Mouse (Mus musculus) liver, embryonic 13.5 days (tissue): ENCODE measurements around the gene Prdm5. TPM values are rescaled to one million over a fixed set of nuclear protein-coding genes. Genes with fewer than 3 reads are reported as not detected.

Experiments
- ATAC-seq: fragments of 200-750 bp; cut with Nextera tagmentation; 2 replicates; pipeline ENCODE4 v1.8.0; 2017; ENCODE audit warnings: low read depth, mild to moderate bottlenecking, moderate number of reproducible peaks, moderate library complexity
- DNase-seq: peaks from one replicate; pipeline ENCODE4 v3.0.0; 2022
- H3K27ac ChIP-seq: fragments of 300-500 bp; sonication (generic); 2 replicates; pipeline ENCODE4 v1.5.1; 2015; ENCODE audit warnings: moderate library complexity, mild to moderate bottlenecking, inconsistent platforms
- H3K27me3 ChIP-seq: fragments of 300-500 bp; sonication (generic); 2 replicates; pipeline ENCODE4 v1.6.1; 2015; ENCODE audit warnings: mild to moderate bottlenecking, inconsistent platforms
- H3K36me3 ChIP-seq: fragments of 300-500 bp; sonication (generic); 2 replicates; pipeline ENCODE4 v1.6.1; 2015; ENCODE audit warnings: mild to moderate bottlenecking, inconsistent platforms
- H3K4me1 ChIP-seq: fragments of 300-500 bp; sonication (generic); replicated peaks from 2 replicates; pipeline ENCODE4 v1.6.1; 2015; ENCODE audit warnings: inconsistent platforms
- H3K4me2 ChIP-seq: fragments of 300-500 bp; sonication (generic); 2 replicates; pipeline ENCODE4 v1.6.1; 2015; ENCODE audit warnings: inconsistent platforms, mild to moderate bottlenecking, moderate library complexity
- H3K4me3 ChIP-seq: fragments of 300-500 bp; sonication (generic); replicated peaks from 2 replicates; pipeline ENCODE4 v1.5.1; 2015; ENCODE audit warnings: mild to moderate bottlenecking, inconsistent platforms
- H3K9ac ChIP-seq: fragments of 300-500 bp; sonication (generic); 2 replicates; pipeline ENCODE4 v1.6.1; 2015; ENCODE audit warnings: mild to moderate bottlenecking, inconsistent platforms
- H3K9me3 ChIP-seq: fragments of 300-500 bp; sonication (generic); replicated peaks from 2 replicates; pipeline ENCODE4 v1.6.1; 2016; ENCODE audit warnings: inconsistent platforms
- WGBS: fragments of 180-500 bp; shearing (Covaris S2); methylation state at CpG from one replicate; pipeline ENCODE4 v1.1.7; 2015; ENCODE audit not compliant: insufficient replicate concordance; 5-methylcytosine and 5-hydroxymethylcytosine counted together
- polyA plus RNA-seq: library from polyadenylated mRNA; unstranded; fragments of >200 nt; fragmentation: Nextera tagmentation; extraction: Ambion mirVana; gene quantifications from 2 replicates; pipeline ENCODE4 v1.2.1, GENCODE M21; 2015

Prdm5 gene
- polyA plus RNA-seq, 1 experiment from 2014 or later: 2.8 TPM

- Histone ChIP-seq H3K27me3 (no peaks in the 10 kb centered on the region), H3K27ac (no peak overlapping the region), H3K4me1 (peaks cover 1% of the 10 kb centered on the region; the same call in 1 of the 2 replicates), H3K4me3 (no peak overlapping the region), H3K9me3 (no peaks in the 10 kb centered on the region), H3K9ac (no peak overlapping the region), H3K36me3 (no peaks in the 10 kb centered on the region), H3K4me2 (no peak overlapping the region)
- no peak for DNase-seq
- WGBS: 65% methylated on average over 4 of the region's 4 CpGs
- ATAC-seq: no peak
These were observed 5.2 kb upstream of the Prdm5 start for GRCm38 (mm10) chr6:65773566-65773965.

- 62% methylated on average over 4 of the region's 4 CpGs for WGBS
These were observed 973 bp downstream of the Prdm5 start for GRCm38 (mm10) chr6:65779689-65780233.

GRCm38 (mm10) chr6:65781441-65781840 lies 2.7 kb downstream of the Prdm5 start:
- Histone ChIP-seq H3K4me2 (no peak overlapping the region), H3K27me3 (no peaks in the 10 kb centered on the region), H3K9me3 (no peaks in the 10 kb centered on the region), H3K4me1 (peaks cover 8% of the 10 kb centered on the region), H3K27ac (no peak overlapping the region), H3K4me3 (no peak overlapping the region), H3K9ac (no peak overlapping the region), H3K36me3 (no peaks in the 10 kb centered on the region)
- WGBS: 68% methylated on average over 7 of the region's 7 CpGs
- no peak for DNase-seq
- no peak for ATAC-seq

More at GRCm38 (mm10) chr6:65779689-65780233, 973 bp downstream of the Prdm5 start:
- no peak for DNase-seq
- Histone ChIP-seq H3K4me2 (peak overlapping the region; percentile 76), H3K9me3 (no peaks in the 10 kb centered on the region), H3K27me3 (no peaks in the 10 kb centered on the region), H3K4me1 (peaks cover 8% of the 10 kb centered on the region), H3K27ac (no peak overlapping the region), H3K36me3 (no peaks in the 10 kb centered on the region), H3K4me3 (peak overlapping the region; percentile 63), H3K9ac (0 out of 2 replicates have a peak overlapping the region, but pooled peaks have one; percentile 70)
- no peak for ATAC-seq

GRCm38 (mm10) chr6:65783670-65784069 lies 4.9 kb downstream of the Prdm5 start:
- WGBS: 64% methylated on average over 1 of the region's 1 CpGs

GRCm38 (mm10) chr6:65792923-65793322 lies 14.1 kb downstream of the Prdm5 start:
- Histone ChIP-seq H3K27ac (no peak overlapping the region), H3K9me3 (no peaks in the 10 kb centered on the region), H3K4me3 (no peak overlapping the region), H3K9ac (no peak overlapping the region), H3K4me2 (no peak overlapping the region), H3K36me3 (no peaks in the 10 kb centered on the region), H3K27me3 (no peaks in the 10 kb centered on the region), H3K4me1 (no peaks in the 10 kb centered on the region)
- ATAC-seq (no peak), DNase-seq (no peak)
- 46% methylated on average over 2 of the region's 2 CpGs for WGBS

More at GRCm38 (mm10) chr6:65783670-65784069, 4.9 kb downstream of the Prdm5 start:
- peaks cover 6% of the 10 kb centered on the region for H3K4me1 ChIP-seq
- no peaks in the 10 kb centered on the region for H3K36me3 ChIP-seq
- DNase-seq (no peak), ATAC-seq (no peak)
- H3K27me3 ChIP-seq: no peaks in the 10 kb centered on the region
- H3K9me3 ChIP-seq: no peaks in the 10 kb centered on the region
- no peak overlapping the region for H3K9ac ChIP-seq
- H3K4me2 ChIP-seq: no peak overlapping the region
- no peak overlapping the region for H3K27ac ChIP-seq
- H3K4me3 ChIP-seq: no peak overlapping the region

- H3K9ac ChIP-seq: no peak overlapping the region
- no peaks in the 10 kb centered on the region for H3K9me3 ChIP-seq
These were observed 17.8 kb downstream of the Prdm5 start for GRCm38 (mm10) chr6:65796552-65796951.

GRCm38 (mm10) chr6:65797276-65797675 lies 18.5 kb downstream of the Prdm5 start:
- Histone ChIP-seq H3K4me2 (no peak overlapping the region), H3K4me3 (no peak overlapping the region), H3K27ac (no peak overlapping the region), H3K27me3 (no peaks in the 10 kb centered on the region), H3K4me1 (no peaks in the 10 kb centered on the region), H3K9me3 (no peaks in the 10 kb centered on the region), H3K9ac (no peak overlapping the region), H3K36me3 (no peaks in the 10 kb centered on the region)
- no peak for DNase-seq
- 58% methylated on average over 2 of the region's 2 CpGs for WGBS
- ATAC-seq: no peak

More at GRCm38 (mm10) chr6:65796552-65796951, 17.8 kb downstream of the Prdm5 start:
- 65% methylated on average over 3 of the region's 3 CpGs for WGBS
- no peak for ATAC-seq
- no peaks in the 10 kb centered on the region for H3K27me3 ChIP-seq
- H3K4me3 ChIP-seq: no peak overlapping the region
- H3K4me1 ChIP-seq: no peaks in the 10 kb centered on the region
- H3K36me3 ChIP-seq: no peaks in the 10 kb centered on the region
- DNase-seq: no peak
- no peak overlapping the region for H3K27ac ChIP-seq
- H3K4me2 ChIP-seq: no peak overlapping the region

GRCm38 (mm10) chr6:65798390-65798789 lies 19.6 kb downstream of the Prdm5 start:
- no peak overlapping the region for H3K9ac ChIP-seq
- no peaks in the 10 kb centered on the region for H3K4me1 ChIP-seq
- DNase-seq (no peak), ATAC-seq (no peak)
- H3K4me2 ChIP-seq: no peak overlapping the region
- H3K36me3 ChIP-seq: no peaks in the 10 kb centered on the region
- H3K9me3 ChIP-seq: no peaks in the 10 kb centered on the region
- H3K4me3 ChIP-seq: no peak overlapping the region
- no peak overlapping the region for H3K27ac ChIP-seq
- H3K27me3 ChIP-seq: no peaks in the 10 kb centered on the region
- 56% methylated on average over 3 of the region's 3 CpGs for WGBS

GRCm38 (mm10) chr6:65811685-65812084 lies 32.9 kb downstream of the Prdm5 start:
- no peak overlapping the region for H3K27ac ChIP-seq
- H3K4me2 ChIP-seq: no peak overlapping the region
- H3K4me1 ChIP-seq: no peaks in the 10 kb centered on the region
- H3K9ac ChIP-seq: no peak overlapping the region
- ATAC-seq (no peak), DNase-seq (no peak)
- no peaks in the 10 kb centered on the region for H3K27me3 ChIP-seq
- no peak overlapping the region for H3K4me3 ChIP-seq
- no peaks in the 10 kb centered on the region for H3K9me3 ChIP-seq
- 63% methylated on average over 3 of the region's 3 CpGs for WGBS
- H3K36me3 ChIP-seq: no peaks in the 10 kb centered on the region

GRCm38 (mm10) chr6:65818039-65818747 lies 39.4 kb downstream of the Prdm5 start:
- H3K4me3 ChIP-seq: no peak overlapping the region
- 47% methylated on average over 4 of the region's 4 CpGs for WGBS
- no peaks in the 10 kb centered on the region for H3K27me3 ChIP-seq
- no peak overlapping the region for H3K9ac ChIP-seq
- H3K27ac ChIP-seq: no peak overlapping the region
- H3K4me2 ChIP-seq: no peak overlapping the region
- no peaks in the 10 kb centered on the region for H3K4me1 ChIP-seq
- H3K36me3 ChIP-seq: no peaks in the 10 kb centered on the region
- ATAC-seq (no peak), DNase-seq (no peak)
- no peaks in the 10 kb centered on the region for H3K9me3 ChIP-seq

- Histone ChIP-seq H3K9me3 (no peaks in the 10 kb centered on the region), H3K4me3 (no peak overlapping the region), H3K4me1 (no peaks in the 10 kb centered on the region), H3K27ac (no peak overlapping the region), H3K4me2 (no peak overlapping the region), H3K9ac (no peak overlapping the region), H3K27me3 (no peaks in the 10 kb centered on the region), H3K36me3 (peaks cover 5% of the 10 kb centered on the region; the same call in 1 of the 2 replicates)
- WGBS: 50% methylated on average over 1 of the region's 1 CpGs
- ATAC-seq (no peak), DNase-seq (no peak)
These were observed 49.9 kb downstream of the Prdm5 start for GRCm38 (mm10) chr6:65828656-65829055.

- no peak overlapping the region for H3K4me3 ChIP-seq
- no peaks in the 10 kb centered on the region for H3K4me1 ChIP-seq
- WGBS: 75% methylated on average over 5 of the region's 5 CpGs
- H3K9ac ChIP-seq: no peak overlapping the region
- ATAC-seq (no peak), DNase-seq (no peak)
- H3K36me3 ChIP-seq: peaks cover 5% of the 10 kb centered on the region; the same call in 1 of the 2 replicates
- H3K4me2 ChIP-seq: no peak overlapping the region
- no peak overlapping the region for H3K27ac ChIP-seq
- no peaks in the 10 kb centered on the region for H3K27me3 ChIP-seq
- H3K9me3 ChIP-seq: no peaks in the 10 kb centered on the region
These were observed 52.7 kb downstream of the Prdm5 start for GRCm38 (mm10) chr6:65831443-65831842.
